Mouse (Mus musculus): ENCODE data around the gene Insm2. TPM values are rescaled to one million over a fixed set of nuclear protein-coding genes. Genes with fewer than 3 reads are reported as not detected.

Insm2 gene
- polyA plus RNA-seq, 1 experiment, result not detected

DNA sequence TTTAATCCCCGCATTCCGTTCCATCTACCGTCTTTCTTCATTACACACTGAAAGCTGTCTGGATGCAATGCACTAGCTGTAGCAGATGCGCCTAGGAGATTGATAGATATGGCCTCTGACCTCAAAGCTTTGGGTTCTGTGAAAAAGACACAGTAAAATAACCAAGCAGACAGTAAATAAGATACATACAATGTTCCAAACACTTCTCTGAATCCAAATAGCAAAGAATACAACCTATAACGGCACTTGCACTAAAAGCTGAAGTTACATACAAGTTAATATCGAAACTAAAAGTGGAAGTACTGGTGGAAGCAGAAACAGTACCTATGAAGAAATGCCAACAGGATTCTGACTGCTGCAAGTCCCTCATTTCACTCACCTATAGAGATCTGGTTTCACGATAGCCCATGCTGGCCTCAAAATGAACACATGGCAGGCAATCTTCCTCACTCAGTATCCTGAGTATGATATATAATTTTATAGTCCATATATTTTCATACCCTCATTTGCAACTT, 48.8 kb downstream of the Insm2 start:
- Histone ChIP-seq H3K4me1 (ENCODE audit: control insufficient read depth, insufficient read depth, low read length) (no peaks in the 10 kb centered on the region), H3K4me3 (replicated peaks; ENCODE audit: extremely low read depth, low read depth, low read length) (no peak overlapping the region)
- TF ChIP-seq CTCF (IDR thresholded peaks at IDR 0.05; ENCODE audit: insufficient read depth, low read length), result no peak
- TF ChIP-seq POLR2A (IDR thresholded peaks at IDR 0.05; ENCODE audit: borderline replicate concordance, extremely low read depth, low read depth, low read length), result no peak
- 86% methylated on average over 7 of the region's 7 CpGs for WGBS
- no peak for DNase-seq

Other genes starting within 250 kb of the Insm2 start
- 25.9 and 41.7 TPM in 2 replicates for gene Psma6, start 215.2 kb upstream of the Insm2 start, polyA plus RNA-seq (2012; rRNA removed)
- gene Nfkbia, start 106.8 kb upstream of the Insm2 start, polyA plus RNA-seq (2012; rRNA removed), result 282 and 367 TPM in 2 replicates
- gene Aldoart2, start 34.2 kb upstream of the Insm2 start, polyA plus RNA-seq (2012; rRNA removed), result not detected in 2 replicates
- 21.6 and 23.2 TPM in 2 replicates for gene Ralgapa1, start 221.7 kb downstream of the Insm2 start, polyA plus RNA-seq (2012; rRNA removed)
- 15.3 and 16.5 TPM in 2 replicates for gene Brms1l, start 236.9 kb downstream of the Insm2 start, polyA plus RNA-seq (2012; rRNA removed)

Measured in lung, adult 2 months (tissue).